Mouse (Mus musculus) hindlimb bud, embryonic 11.5 days (tissue): Measurements from ENCODE around the gene Oas1e.

Experiments used
- DNase-seq: peaks from one replicate; pipeline ENCODE4 v3.0.0-alpha.2; 2012; ENCODE audit warnings: low read depth, low spot score; ENCODE audit errors: extremely low spot score

Gene Oas1e

DNA sequence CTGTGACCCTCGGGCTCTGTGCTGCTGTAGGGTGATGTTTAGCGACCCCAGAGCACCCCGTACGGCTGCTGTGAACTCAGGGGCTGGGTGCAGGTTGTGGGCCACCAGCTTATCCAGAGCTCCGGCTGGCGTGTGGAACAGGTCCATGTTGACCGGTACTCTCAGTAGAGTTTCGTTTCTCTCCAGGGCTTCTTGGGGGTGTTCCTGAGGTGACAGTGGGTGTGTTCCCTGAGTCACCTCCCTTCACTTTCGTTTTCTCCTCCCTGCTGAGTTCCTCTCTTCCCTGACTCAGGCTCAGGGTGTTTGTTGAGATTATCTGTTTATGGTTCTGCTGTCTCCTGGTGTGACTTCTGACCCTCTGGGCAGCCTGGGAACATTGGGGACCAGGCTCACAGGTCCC is 17.9 kb downstream of the Oas1e start, which contains the start of gene Oas3:
Gene Oas3 (minus strand): TSS at position 184 of the 400 bp plus-strand sequence.
- no peak for DNase-seq

DNA sequence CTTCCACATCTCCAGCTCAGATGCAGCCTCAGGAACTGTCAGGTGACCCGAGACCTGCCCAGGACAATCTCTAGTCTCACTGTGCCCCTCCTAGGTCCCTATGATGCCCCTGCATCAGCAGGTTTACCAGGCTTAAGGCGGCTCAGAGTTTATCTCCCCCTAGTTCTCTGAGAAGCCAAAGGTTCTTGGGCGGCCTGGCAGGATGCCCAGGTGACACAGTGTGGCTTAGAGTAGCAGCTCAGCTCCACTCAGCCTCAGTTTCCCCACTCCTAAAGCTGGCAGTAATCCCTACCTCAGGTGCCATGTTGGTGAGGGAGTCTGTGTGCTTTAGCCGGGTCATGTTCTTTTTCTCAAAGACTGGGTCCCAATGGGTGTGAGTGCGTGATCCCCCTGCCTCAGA is 18.5 kb downstream of the Oas1e start:
- no peak for DNase-seq

DNA sequence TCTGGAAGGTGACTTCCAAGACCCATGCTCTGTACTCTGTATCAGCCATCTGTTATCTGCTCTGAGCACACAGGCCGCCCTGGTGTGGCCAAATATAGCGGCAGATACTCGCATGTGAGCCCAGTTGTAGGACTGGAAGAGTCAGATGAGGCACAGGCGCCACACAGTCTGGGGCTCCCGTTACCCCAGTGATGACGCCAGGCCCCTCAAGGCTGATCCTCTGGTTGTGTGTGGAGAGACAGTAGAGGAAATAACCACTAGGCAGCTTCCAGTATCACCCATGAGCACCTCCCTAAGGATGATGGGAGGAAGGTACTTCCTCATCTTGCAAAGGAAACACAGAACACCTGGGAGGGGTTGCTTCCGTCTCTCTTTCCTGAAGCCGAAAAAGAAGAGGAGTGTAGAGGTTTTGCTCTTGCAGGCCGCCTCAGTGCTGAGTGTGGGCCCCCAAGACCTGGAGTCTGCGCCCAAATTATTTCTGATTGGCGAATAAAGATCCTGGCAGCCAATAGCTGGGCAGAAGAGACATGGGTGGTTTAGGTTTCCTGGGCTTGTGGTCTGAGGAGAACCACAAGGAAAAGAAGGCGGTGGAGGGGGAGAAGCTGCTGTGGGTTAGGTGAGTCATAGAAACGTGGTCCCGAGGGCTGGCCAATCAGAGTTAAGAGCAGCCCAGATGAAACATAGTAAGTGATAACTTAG is 19.9 kb downstream of the Oas1e start:
- DNase-seq = no peak

DNA sequence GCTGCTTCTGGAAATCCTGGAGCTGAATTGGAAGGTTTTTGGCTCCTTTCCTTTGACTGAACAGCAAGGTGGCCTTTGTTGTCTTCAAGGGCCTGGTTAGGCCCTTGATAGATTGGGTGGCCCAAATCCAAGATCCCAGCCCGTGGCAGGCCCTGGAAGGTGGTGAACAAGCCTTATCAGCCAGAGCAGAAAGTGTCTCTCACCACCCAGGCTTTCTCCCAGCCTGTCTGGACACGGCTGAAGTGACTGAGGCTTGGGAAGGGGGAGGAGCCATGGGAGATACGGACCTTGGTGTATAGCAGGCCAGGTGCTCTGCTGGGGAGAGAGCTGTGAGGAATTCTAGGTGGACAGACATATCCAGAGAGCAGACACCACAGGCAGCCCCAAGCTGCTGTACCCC is 25.9 kb downstream of the Oas1e start:
- no peak for DNase-seq

DNA sequence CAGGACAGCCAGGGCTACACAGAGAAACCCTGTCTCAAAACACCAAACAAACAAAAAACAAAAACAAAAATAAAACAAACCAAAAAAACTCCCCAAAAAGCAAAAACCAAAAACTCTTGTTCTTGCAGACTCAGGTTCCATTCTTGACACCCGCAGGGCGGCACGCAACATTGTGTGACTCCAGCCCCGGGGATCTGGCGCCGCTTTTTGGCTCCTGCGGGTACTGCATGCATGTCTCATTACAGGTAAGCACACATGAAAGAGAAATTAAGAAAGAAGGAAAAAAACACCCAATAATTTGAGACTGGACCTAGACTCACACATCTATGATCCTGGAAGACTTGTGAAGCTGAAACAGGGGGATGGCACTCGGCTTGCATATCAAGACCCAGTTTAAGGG is 30.3 kb downstream of the Oas1e start:
- DNase-seq = no peak

DNA sequence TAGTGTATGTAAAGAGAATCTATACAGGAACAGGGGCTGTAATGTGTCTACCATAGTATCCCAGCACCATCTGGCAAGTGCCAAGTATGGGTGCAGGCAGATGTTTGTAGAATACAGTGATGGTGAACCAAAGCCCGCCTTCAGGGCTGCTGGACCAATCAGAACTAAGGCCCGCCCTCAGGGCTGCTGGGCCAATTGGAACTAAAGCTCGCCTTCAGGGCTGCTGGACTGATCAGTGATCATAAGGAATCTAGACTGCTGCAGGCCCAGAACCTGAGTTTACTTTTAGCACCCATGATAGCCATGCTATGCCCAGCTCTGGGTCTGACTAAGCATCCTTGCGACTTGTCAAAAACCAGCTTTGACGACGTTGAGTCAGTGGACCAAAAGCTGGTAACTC is 33.4 kb downstream of the Oas1e start:
- no peak for DNase-seq

DNA sequence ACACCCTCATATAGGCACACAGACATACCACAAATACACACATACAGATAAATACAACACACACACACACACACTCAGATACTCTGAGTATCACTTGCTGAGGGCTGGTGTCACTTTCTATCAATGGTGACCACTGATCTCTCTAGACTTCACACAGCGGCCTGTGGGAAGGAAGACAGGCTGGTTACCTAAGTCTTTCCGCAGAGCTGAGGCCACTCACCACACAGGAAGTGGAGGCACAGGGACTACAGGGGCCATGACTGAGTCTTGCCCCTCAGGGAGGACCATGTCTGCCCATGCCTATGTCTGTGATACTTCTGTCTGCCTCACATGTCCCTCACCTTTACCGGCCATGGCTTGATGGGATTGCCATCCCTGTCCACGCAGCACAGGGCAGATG is 41.1 kb downstream of the Oas1e start:
- no peak for DNase-seq

DNA sequence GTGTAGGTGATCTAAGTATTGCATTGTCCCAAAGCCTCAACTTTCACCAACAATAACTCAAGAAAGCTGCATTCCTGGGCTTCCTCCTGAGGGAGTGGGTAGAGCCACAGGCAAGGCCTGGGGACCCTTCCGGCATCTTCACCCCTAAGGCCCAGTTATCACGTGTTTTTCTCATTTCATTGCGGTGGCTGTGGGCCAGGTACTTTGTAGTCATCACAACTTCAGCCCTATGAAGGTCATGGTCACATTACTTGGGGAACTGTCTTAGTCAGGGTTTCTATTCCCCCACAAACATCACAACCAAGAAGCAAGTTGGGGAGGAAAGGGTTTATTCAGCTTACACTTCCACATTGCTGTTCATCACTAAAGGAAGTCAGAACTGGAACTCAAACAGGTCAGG is 42.5 kb downstream of the Oas1e start:
- no peak for DNase-seq

DNA sequence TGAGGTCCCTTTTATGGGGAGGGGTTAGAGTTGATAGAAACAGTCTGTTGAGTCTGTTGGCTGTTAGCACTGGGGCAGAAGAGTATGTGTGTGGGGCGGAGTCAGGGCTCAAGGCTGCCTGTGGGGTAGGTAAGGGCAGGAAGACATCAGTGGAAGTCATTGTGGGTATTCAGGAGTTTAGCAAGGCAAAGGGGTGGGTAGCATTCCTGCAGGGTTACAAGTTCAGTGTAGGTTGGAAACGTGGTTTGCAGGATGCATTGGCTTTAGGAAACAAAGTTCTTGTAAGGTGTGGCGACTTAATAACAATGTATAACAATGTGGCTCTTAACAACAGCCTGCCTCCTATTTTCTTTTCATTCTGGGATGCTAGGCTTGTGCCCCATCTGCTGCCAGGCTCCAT is 44.1 kb downstream of the Oas1e start:
- DNase-seq = no peak

DNA sequence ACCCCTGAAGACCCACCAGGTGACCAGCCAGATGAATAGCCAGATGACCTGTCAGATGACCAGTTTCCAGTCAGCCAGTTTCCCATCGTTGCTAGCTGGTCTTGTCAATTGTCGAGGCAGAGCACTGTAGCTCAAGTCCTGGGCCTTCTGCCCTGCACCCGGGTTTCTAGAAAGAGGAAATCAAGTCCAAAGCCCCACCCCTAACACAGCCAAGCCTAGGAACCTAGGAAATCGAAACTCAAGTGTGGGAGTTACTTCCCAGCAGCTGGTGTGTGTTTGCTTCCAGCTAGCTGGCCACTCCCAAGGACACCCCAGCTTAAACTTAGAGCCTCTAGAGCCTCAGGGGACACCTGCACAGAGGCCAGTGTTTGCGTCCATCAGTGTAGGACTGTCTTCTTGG is 45.6 kb downstream of the Oas1e start, which contains the start of gene Oas2:
Gene Oas2 (minus strand): TSS at position 166 of the 400 bp plus-strand sequence.
- no peak for DNase-seq

DNA sequence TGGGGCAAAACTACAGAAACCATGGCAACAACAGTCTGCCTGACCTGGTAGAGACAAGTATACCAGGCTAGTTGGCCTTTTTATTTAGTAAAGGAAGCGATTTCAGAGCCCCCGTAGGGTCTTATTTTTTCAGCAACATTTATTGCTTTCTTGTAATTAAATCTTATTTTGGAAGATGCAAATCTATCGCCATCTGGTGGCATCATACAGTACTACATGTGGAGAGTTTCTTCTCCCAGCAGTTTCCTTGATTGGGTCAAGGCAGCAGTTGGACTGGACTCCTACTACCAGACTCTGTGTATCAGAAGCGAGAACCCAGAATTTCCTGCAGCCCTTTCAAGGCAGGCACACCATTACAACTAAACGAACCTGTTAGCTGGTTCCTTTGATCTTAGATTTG is 48.9 kb downstream of the Oas1e start:
- DNase-seq = peak; percentile 68

DNA sequence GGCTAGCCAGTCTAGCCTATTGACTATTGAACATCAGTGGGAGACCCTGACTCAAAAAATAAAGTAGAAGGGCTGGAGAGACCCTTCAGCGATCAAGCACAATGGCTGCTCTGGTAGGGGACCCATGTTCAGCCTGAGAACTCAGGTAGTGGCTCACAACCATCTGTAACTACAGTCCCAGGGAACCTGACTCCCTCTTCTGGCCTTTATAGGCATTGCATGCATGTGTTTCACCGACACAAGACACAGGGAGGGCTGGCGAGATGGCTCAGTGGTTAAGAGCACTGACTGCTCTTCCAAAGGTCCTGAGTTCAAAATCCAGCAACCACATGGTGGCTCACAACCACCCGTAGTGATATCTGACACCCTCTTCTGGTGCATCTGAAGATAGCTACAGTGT is 53.2 kb downstream of the Oas1e start:
- peak; percentile 12 for DNase-seq
